Mouse (Mus musculus): Measurements from ENCODE around the gene Gabpb2. TPM values are rescaled to one million over a fixed set of nuclear protein-coding genes. Genes with fewer than 3 reads are reported as not detected.
"Not testable (repeated sequence)": the region's sequence is repeated elsewhere in the genome, so short reads cannot be mapped to it uniquely, and the experiment has no call there.

Gene Gabpb2
- polyA plus RNA-seq, 1 experiment: 14.2 TPM

- DNase-seq (ENCODE audit: low read depth): no peak
Measured at GRCm38 (mm10) chr3:95231298-95232221, 13.8 kb upstream of the Gabpb2 start, which contains the start of gene Mllt11. Gene Mllt11, minus strand, starts transcription at chr3:95232171.

- no peak for DNase-seq (ENCODE audit: low read depth)
Measured at GRCm38 (mm10) chr3:95230495-95231297, 13.0 kb upstream of the Gabpb2 start.

DNA sequence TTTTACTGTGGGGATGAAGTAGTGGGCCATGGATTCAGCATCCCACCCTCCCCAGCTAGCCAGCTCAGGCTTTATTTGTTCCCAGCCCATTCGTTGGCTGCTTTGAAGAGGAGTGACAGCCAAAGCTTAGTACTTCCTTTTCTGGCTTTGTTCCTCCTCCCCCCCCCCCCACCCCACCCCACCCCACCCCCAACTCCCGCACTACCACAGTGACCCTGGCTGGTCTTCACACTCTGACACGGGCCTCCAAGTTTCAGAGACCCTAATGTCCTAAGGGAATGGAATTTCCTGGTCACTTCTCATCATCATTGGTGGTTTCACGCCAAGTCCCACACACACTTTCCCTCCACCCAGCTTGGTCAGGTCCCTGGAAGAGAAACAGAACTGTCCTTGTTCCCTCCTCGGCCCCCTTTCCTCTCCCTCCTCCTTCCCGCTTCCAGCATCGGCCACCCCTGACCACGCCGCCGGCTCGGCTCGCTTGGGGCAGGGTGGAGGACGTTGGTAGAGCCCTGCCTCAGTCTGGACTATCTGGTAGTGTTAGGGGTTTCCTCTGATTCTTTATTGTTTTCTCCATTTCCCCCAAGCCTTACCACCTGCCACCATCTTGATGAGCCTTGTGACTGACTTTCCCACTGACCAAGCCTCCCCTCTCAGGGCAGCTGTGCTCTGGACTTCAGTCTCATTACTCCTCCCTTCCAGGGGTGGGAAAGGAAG lies 12.2 kb upstream of the Gabpb2 start:
- DNase-seq (ENCODE audit: low read depth): no peak

GRCm38 (mm10) chr3:95228894-95229780 lies 11.4 kb upstream of the Gabpb2 start:
- no peak for DNase-seq (ENCODE audit: low read depth)

- DNase-seq (ENCODE audit: low read depth): no peak
Measured at GRCm38 (mm10) chr3:95228148-95228893, 10.6 kb upstream of the Gabpb2 start, which contains the start of gene Cdc42se1. Gene Cdc42se1, plus strand, starts transcription at chr3:95228732.

GRCm38 (mm10) chr3:95227214-95227613 lies 9.5 kb upstream of the Gabpb2 start:
- DNase-seq (ENCODE audit: low read depth): no peak

DNA sequence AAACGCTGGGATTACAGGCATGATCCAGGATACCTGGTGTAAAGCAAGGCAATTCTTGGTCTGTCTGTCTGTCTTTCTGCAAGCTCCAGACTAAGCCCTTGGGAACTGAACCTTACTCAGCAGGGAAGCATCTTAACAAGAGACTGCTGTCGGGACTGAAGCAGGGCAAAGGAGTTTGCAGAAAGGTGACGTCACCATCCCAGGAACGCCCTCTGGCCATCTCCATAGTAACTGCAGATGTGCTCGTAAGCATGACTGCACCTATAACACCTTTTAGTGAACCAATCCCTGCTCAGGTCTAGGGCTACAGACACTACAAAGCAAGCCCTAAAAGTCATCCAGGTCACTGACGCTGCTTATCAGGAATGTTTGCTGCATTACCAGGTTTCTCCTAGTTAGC lies 6.6 kb upstream of the Gabpb2 start:
- no peak for DNase-seq (ENCODE audit: low read depth)

DNA sequence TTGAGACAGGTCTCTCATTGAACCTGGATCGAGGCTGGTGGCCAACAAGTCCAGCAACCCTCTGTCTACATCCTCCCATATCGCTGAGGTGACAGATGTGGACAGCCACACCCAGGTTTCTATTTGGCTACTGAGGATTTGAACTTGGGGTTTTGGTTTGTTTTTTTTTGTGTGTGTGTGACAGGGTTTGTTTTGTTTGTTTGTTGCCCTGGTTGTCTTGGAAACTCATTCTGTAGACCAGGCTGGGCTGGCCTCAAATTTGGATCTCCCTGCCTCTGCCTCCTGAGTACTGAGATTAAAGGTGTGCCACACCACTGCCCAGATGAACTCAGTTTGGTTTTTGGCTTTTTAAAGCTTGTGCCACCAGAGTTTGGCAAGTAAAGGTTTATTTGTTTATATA lies 5.3 kb upstream of the Gabpb2 start:
- DNase-seq (ENCODE audit: low read depth): no peak

- DNase-seq (ENCODE audit: low read depth): no peak
Measured at GRCm38 (mm10) chr3:95218466-95219137, 886 bp upstream of the Gabpb2 start.

GRCm38 (mm10) chr3:95216655-95217254 lies 961 bp downstream of the Gabpb2 start:
- no peak for DNase-seq (ENCODE audit: low read depth)

GRCm38 (mm10) chr3:95213609-95213975 lies 4.1 kb downstream of the Gabpb2 start:
- DNase-seq (ENCODE audit: low read depth): no peak

- DNase-seq (ENCODE audit: low read depth): not testable (repeated sequence)
Measured at GRCm38 (mm10) chr3:95212889-95213608, 4.7 kb downstream of the Gabpb2 start.

GRCm38 (mm10) chr3:95210585-95210984 lies 7.1 kb downstream of the Gabpb2 start:
- DNase-seq (ENCODE audit: low read depth): no peak

GRCm38 (mm10) chr3:95208286-95208685 lies 9.4 kb downstream of the Gabpb2 start:
- no peak for DNase-seq (ENCODE audit: low read depth)

- no peak for DNase-seq (ENCODE audit: low read depth)
Measured at GRCm38 (mm10) chr3:95203880-95204279, 13.8 kb downstream of the Gabpb2 start.

DNA sequence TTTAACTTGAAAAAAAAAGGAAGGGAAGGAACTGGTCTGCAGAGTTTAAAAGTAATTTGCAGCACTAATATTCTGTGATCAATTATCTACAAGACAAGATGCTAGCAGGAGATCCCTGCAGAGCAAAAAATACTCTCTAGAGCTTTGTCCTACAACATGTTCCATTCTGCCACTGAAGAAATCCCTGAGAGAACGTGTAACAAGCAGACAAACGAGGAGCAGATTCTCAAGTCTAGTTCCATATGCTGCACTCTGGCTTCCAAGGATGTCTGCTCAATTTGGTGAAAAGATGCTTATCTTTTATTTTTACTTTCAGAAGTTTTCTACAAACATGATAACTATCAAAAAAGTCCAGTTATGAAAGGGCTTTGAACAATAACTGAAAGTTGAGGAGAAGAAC lies 17.2 kb downstream of the Gabpb2 start:
- DNase-seq (ENCODE audit: low read depth): no peak

DNA sequence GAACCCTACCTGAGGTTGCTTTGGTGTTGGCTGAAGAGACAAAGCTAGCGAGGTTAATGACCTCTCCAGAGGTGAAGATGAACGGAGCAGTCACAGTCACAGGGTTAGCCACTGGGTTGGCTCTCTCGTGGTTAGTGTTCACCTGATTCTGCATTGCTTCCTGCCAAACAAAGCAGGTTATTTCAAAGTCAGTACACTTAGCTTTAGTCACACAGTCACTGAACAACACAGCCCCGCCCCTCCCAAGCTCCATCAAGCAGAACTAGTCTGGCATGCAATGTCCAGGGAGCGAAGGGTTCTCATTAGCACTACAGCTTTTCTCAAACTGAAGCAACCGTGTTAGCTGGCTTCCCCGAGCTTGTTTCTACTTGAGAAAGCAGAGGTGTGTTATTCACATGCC lies 17.6 kb downstream of the Gabpb2 start:
- DNase-seq (ENCODE audit: low read depth): no peak

GRCm38 (mm10) chr3:95199101-95199500 lies 18.6 kb downstream of the Gabpb2 start:
- no peak for DNase-seq (ENCODE audit: low read depth)

DNA sequence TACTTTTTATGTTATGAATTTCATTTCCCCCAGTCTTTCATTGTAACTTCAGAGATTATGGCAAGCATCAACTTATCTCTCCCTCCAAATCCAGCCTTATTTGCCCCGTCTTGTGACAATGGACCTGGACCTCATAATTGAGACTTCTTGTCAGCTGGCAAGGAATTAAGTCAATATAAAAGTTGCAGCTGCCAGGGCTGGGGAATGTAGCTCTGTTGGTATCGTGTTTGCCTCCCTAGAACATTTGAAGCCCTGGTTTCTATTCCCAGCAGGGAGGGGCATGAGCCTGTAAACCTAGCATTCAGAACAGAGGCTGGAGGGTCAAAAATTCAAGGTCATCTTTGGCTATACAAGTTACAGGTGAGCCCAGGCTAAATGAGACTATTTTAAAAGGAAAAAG lies 21.9 kb downstream of the Gabpb2 start:
- no peak for DNase-seq (ENCODE audit: low read depth)

All from gonadal fat pad, adult 2 months (tissue).